Mouse (Mus musculus) cerebellum, postnatal 14 days (tissue): ENCODE data around the gene A130010J15Rik.

ENCODE experiments used
- DNase-seq, 2 experiments: peaks; one replicate each; pipeline ENCODE4 v3.0.0; 2021; ENCODE audit warnings: mixed read lengths in 2 of 2

A130010J15Rik gene

DNA sequence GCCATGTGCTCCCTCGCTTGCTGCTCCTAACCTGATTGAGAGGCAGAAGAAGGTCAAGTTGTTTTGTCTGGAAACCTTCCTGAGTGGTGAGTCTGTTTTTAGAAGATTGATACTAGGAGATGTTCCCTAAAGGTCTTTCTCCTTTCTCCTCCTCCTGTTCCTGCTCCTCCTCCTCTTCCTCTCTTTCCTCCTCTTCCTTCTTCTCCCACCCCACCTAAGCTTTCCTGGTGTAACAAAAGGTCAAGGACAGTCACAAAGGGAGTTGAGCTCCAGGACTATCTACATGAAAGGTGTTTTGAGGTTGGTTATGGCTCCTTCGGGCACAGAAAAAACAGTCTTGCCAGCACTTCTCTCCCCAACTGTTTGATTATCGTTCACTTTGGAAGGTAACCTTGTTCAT, at the start of gene A130010J15Rik:
TSS of gene A130010J15Rik (plus strand) at position 301 of the 400 bp plus-strand sequence.
- DNase-seq: no peak

DNA sequence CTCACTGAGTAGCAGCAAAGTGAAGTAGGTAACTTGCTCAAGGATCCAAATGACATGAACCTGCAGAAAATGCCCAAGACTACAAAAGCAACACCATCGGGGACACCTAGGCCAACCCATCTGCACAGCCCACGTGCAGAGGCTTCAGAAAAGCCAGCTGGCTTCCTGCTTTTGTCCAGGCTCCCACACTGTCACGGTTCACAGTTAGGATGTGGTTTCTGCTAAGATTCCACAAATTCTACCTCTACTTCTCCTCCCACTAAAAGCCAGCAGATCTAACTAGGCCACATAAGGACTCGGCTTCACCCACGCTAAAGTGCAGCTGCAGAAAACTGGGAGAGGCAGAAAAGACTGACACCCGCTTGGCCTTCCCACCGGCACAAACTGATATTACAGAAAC, 45.1 kb upstream of the A130010J15Rik start:
- DNase-seq: no peak

DNA sequence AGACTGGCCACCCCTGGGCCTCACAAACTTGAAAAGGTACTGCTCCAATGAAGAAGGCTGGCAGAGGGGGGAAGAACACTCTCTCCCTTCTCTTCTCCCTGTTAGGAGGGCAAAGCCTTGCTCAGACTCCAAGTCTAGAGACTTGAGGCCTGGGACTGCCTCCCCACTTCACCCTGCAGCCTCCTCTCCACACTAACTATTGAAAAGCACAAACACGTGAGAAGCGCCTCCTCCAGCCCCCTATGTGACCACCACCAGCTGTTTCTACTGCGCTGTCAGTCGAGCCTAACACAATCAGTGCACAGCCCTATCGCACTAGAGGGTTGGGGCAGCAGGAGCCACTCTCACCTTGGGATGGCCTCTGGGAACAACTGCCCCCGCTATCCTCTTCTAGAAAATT, 44.6 kb upstream of the A130010J15Rik start:
- no peak for DNase-seq

GRCm38 (mm10) chr1:193125835-193126234, 42.0 kb upstream of the A130010J15Rik start:
- DNase-seq: no peak

GRCm38 (mm10) chr1:193128055-193128454, 39.8 kb upstream of the A130010J15Rik start:
- DNase-seq: no peak

DNA sequence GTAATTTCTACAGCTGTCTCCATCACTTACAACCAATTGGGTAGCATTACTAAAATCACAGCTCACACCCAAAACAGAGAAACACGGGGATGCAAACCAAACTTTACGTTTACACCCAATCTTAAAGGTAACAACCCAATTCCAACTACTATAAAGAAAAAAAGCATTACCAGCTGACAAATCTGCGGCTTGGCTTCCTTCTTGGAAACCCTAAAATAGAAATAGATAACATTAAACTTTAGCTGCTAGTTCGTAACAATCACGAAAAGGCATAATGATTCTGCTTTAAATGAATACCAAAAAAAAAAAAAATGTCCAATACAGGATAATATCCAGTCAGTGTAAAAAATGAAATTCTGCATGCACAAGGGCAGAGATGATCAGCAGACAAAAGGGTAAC, 38.5 kb upstream of the A130010J15Rik start:
- DNase-seq: no peak

- DNase-seq: peak; percentile 99 to 100
Observed at GRCm38 (mm10) chr1:193129786-193130455, 37.9 kb upstream of the A130010J15Rik start, which contains the start of gene Diexf. Gene Diexf (minus strand): TSS chr1:193130272.

DNA sequence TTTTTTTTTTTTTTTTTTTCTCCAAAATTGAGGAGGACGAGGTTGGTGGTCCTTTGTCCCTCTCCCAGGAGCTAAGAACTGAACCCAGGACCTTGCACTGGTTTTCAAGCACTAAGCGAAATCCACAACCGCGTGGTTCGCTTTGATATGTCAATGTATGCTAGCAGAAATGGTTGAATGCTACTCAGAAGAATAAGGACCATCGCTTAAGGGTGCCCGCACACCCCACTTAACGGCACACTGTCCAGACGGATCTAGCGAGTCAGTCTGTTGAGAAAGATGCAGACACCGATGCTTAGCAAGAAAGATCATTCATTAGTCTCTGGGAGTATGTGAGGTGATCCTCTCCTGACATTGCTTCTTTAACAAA, 37.4 kb upstream of the A130010J15Rik start:
- DNase-seq: no peak

DNA sequence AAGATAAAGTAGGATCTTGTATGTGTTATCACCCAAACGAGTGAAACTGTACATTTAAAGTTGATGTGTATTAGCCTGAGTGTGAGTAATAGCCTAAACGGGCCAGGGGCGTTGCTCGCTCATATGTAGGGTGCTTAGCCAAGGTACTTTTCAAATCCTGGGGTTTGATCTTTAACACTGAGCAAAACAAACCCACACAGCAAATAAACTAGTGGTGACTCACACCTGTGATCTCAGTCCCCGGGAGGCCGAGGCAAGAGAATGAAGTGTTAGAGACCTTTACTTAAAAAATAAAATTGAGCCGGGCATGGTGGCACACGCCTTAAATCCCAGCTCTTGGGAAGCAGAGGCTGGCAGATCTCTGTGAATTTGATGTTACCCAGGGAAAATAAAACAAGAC, 37.0 kb upstream of the A130010J15Rik start:
- DNase-seq: no peak

DNA sequence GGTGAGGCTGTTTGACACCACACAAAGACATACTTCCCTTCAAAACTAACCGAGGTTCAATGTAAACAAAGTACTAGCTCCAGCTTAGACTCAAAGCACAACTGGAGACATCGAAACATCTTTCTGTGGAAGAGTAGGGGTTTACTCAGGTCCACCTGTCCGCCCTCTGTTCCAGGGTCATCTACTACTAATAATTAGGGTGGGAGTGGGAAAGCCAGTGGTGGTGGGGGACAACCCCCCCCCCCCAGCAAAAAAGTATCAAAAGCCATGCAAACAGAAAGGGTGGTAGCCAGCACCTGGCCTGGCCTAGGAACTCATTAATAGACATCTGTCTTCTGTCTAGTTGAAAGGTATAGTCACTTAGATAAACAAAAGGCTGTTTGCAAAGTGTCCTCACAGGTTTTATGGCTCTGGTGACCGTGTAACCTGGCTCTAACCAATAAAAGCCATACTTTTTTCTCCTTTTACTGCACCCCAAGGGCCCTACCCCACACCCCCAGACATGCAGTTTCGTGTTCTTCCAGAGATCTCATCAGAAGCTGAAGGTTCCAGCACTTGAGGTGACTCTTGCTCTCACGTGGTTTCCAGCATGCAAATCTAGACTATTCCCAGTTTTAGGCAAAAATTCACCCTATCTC, 36.4 kb upstream of the A130010J15Rik start:
- DNase-seq: no peak

GRCm38 (mm10) chr1:193132385-193132784, 35.5 kb upstream of the A130010J15Rik start:
- no peak for DNase-seq

DNA sequence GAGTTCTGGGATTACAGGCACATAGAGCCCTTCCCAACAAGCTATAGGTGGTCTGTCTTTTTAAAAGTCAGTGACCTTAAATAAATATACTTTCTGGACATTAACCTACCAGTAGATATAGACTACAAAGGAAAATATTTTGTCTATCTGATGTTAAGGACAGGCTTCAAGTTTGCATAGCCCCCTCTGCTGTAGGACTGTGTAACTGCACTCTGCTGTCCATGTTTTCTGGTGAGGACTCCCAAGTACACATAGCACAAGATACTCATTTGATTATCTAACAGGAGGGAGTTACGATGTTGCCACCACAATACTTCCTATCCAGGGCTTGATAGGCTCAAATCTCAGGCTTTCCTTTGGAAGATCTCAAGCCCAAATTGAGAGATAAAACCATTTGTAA, 34.1 kb upstream of the A130010J15Rik start:
- DNase-seq: no peak

- DNase-seq: no peak
Observed at GRCm38 (mm10) chr1:193138087-193138486, 29.8 kb upstream of the A130010J15Rik start.

- no peak for DNase-seq
Observed at GRCm38 (mm10) chr1:193138669-193139068, 29.2 kb upstream of the A130010J15Rik start.

- no peak for DNase-seq
Observed at GRCm38 (mm10) chr1:193141118-193141517, 26.7 kb upstream of the A130010J15Rik start.

GRCm38 (mm10) chr1:193142517-193143062, 25.3 kb upstream of the A130010J15Rik start:
- DNase-seq: no peak

DNA sequence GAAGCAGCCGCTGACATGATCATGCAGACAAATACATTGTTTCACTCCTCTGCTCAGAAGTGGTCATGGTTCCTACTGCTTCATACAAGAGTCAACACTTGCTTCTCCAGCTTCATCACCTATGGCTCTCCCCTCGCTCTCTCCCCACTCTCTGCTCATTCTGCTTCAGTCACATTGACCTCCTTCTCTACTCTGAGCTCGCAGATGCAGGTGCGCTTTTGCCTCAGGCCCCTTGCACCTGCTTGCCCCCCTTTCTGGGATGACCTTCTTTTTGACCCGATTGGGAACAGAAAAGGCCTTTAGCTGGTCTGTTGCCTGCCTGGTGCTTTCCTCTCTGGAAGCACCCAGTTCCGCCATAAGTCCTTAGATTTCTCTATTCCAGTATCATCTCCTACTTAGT, 23.3 kb upstream of the A130010J15Rik start:
- no peak for DNase-seq

- DNase-seq: no peak
Observed at GRCm38 (mm10) chr1:193145101-193145500, 22.7 kb upstream of the A130010J15Rik start.

GRCm38 (mm10) chr1:193146416-193146815, 21.4 kb upstream of the A130010J15Rik start:
- no peak for DNase-seq

- DNase-seq: peak; percentile 54 to 55
Observed at GRCm38 (mm10) chr1:193149231-193149630, 18.6 kb upstream of the A130010J15Rik start.

DNA sequence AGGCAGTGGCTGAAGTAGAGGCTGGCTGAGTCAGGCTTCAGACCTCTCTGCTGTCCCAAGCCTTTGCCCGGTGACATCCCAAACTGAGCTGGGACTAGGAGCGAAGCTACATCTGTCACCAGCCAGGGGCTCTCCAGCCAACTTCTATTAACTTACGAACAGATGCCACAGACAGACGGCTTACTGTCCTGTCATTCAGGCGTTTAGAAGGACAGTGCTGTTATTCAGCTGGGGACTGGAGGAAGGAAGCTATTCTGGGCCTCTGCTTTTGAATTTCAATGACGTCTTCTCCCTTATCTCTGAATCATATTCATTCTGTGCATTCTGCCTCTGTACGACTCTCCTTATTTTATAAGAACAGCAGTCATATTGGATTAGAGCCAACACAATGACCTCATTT, 16.7 kb upstream of the A130010J15Rik start:
- no peak for DNase-seq

- DNase-seq: no peak
Observed at GRCm38 (mm10) chr1:193152872-193153271, 15.0 kb upstream of the A130010J15Rik start, which contains the start of gene Irf6. Gene Irf6 (plus strand): TSS chr1:193153111.

DNA sequence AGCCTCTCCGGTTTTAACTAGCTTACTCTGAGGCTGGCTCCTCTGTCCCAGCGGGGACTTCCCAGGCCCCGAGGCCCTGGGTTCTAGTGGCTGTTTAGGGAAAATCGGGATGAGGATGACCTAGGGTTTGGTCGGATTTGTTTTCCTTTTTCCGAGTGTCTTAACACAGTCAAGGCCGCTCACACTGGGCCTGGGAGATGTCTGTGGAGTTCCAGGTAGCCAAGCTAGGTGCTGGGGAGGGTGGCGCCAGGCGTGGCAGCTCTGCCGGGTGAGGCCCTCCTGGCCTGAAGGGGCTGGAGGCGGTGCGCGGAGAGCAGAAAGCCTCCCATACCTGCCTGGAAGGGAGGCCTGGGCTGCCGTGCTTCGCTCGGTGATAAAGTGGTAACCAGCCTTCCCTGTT, 14.3 kb upstream of the A130010J15Rik start:
- DNase-seq: no peak
